Mouse (Mus musculus): ENCODE results near the gene Fgb.

GRCm38 (mm10) chr3:83030331-83030730, 19.3 kb downstream of the Fgb start:
- TF ChIP-seq CTCF (IDR thresholded peaks at IDR 0.05; ENCODE audit: control insufficient read depth, insufficient read depth, insufficient read length) (no peak), CEBPB (IDR thresholded peaks at IDR 0.05; ENCODE audit: low read depth) (no peak), MAX (IDR thresholded peaks at IDR 0.05) (no peak)
